ENCODE assay signal across 15 mouse cellular contexts in genomic region chr2:154937547-154938390, GRCm38 (mm10).
"Had no signal": no experiment of that assay in that cellular context is flagged by ENCODE, and none has a peak within 500 bp of the region (broad histone marks: within the 10 kb centered on the region; RNA-seq: fewer than 3 reads in every experiment).

No protein-coding gene starts in this region.

- H3K27ac ChIP-seq: kidney, embryonic 15.5 days; limb, embryonic 12.5 days; limb, embryonic 15.5 days; liver, embryonic 14.5 days; macrophage had no signal

- H3K27me3 ChIP-seq: kidney, embryonic 15.5 days had no signal

- H3K36me3 ChIP-seq: kidney, embryonic 15.5 days; limb, embryonic 12.5 days; limb, embryonic 15.5 days had no signal

- DNase-seq: kidney, adult 8-10 months; kidney, postnatal 10 days; kidney, postnatal 36 days; left cerebral cortex, postnatal 4 days; liver, postnatal 0 days; lung, embryonic 14.5 days; midbrain, embryonic 14.5 days; thymus, postnatal 25 days had no signal

- H3K4me3 ChIP-seq: kidney, embryonic 15.5 days; limb, embryonic 12.5 days; limb, embryonic 15.5 days had no signal

- H3K9ac ChIP-seq: kidney, embryonic 15.5 days; limb, embryonic 12.5 days; limb, embryonic 15.5 days; liver, embryonic 14.5 days; liver, postnatal 0 days; lung, embryonic 14.5 days had no signal

- H3K9me3 ChIP-seq: kidney, embryonic 15.5 days; limb, embryonic 12.5 days; limb, embryonic 15.5 days had no signal

- H3K4me2 ChIP-seq: kidney, embryonic 15.5 days; limb, embryonic 12.5 days; limb, embryonic 15.5 days; liver, embryonic 11.5 days; lung, embryonic 14.5 days had no signal

- ATAC-seq: liver, postnatal 0 days; lung, postnatal 0 days had no signal
